Mouse (Mus musculus) liver, postnatal 0 days (tissue): ENCODE data around the gene Gdf15. TPM values are rescaled to one million over a fixed set of nuclear protein-coding genes. Genes with fewer than 3 reads are reported as not detected.

Experiments
- ATAC-seq: fragments of 200-750 bp; cut with Nextera tagmentation; 2 replicates; pipeline ENCODE4 v1.8.0; 2017; ENCODE audit warnings: mild to moderate bottlenecking, moderate library complexity
- DNase-seq: peaks from one replicate; pipeline ENCODE4 v3.0.0-alpha.2; 2016
- H3K27ac ChIP-seq: fragments of 300-500 bp; sonication (generic); 2 replicates; pipeline ENCODE4 v1.5.1; 2014; ENCODE audit warnings: antibody characterized with exemption, moderate library complexity, mild to moderate bottlenecking, low read depth
- H3K27me3 ChIP-seq: fragments of 300-500 bp; sonication (generic); 2 replicates; pipeline ENCODE4 v1.6.1; 2014; ENCODE audit warnings: low read length, control low read depth, mixed read lengths; ENCODE audit not compliant: insufficient read depth
- H3K36me3 ChIP-seq: fragments of 300-500 bp; sonication (generic); replicated peaks from 2 replicates; pipeline ENCODE4 v1.6.1; 2014; ENCODE audit warnings: mild to moderate bottlenecking, control low read depth, low read length, moderate library complexity, mixed read lengths; ENCODE audit not compliant: insufficient read depth
- H3K4me1 ChIP-seq: fragments of 300-500 bp; sonication (generic); 2 replicates; pipeline ENCODE4 v1.6.1; 2014; ENCODE audit warnings: antibody characterized with exemption, mild to moderate bottlenecking, control low read depth; ENCODE audit not compliant: insufficient read depth
- H3K4me2 ChIP-seq: fragments of 300-500 bp; sonication (generic); 2 replicates; pipeline ENCODE4 v1.6.1; 2014; ENCODE audit warnings: low read depth, mild to moderate bottlenecking, low read length, moderate library complexity, mixed read lengths
- H3K4me3 ChIP-seq: fragments of 300-500 bp; sonication (generic); 2 replicates; pipeline ENCODE4 v1.5.1; 2014; ENCODE audit warnings: low read depth, low read length
- H3K9ac ChIP-seq: fragments of 300-500 bp; sonication (generic); replicated peaks from 2 replicates; pipeline ENCODE4 v1.6.1; 2014; ENCODE audit warnings: mild to moderate bottlenecking, moderate library complexity
- H3K9me3 ChIP-seq: fragments of 300-500 bp; sonication (generic); 2 replicates; pipeline ENCODE4 v1.6.1; 2016; ENCODE audit warnings: mild to moderate bottlenecking, control low read depth, low read length, mixed read lengths
- CTCF ChIP-seq: sonication (generic); IDR thresholded peaks from 2 replicates; pipeline ENCODE4 v1.5.1; 2016; ENCODE audit warnings: antibody characterized with exemption, low read depth
- EP300 ChIP-seq: IDR thresholded peaks from 2 replicates; pipeline ENCODE4 v1.6.1; 2016; ENCODE audit warnings: antibody characterized with exemption, low read depth, mild to moderate bottlenecking
- WGBS: fragments of 180-500 bp; shearing (Covaris S2); extraction: QIAGEN DNeasy Blood & Tissue Kit; methylation state at CpG from one replicate; pipeline ENCODE4 v1.1.7; 2014; ENCODE audit not compliant: insufficient replicate concordance; 5-methylcytosine and 5-hydroxymethylcytosine counted together
- polyA plus RNA-seq: library from polyadenylated mRNA; unstranded; fragments of >200 nt; fragmentation: Nextera tagmentation; extraction: Ambion mirVana; gene quantifications from 2 replicates; pipeline ENCODE4 v1.2.1, GENCODE M21; 2015

The Gdf15 gene
- polyA plus RNA-seq, 1 experiment from 2014 or later, result 2.1 TPM

DNA sequence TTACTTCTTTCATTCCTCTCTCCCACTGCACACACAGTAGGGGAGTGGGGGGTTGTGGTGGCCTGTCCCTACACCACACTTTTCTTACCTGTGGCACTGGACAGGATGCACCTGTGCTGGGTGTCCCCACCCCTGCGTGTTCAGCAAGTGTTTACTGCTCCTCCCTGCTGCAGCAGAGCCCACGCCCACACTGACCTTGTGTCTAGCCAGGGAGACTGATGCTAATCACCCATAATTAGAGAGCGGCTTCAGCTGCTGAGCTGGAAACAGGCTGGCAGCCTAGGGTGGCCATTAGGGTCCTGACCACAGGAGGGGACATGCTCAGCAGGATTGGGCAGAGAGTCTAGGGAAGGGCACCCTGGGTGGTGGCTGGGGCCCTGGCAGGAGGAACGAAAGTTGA lies 42.5 kb upstream of the Gdf15 start:
- TF ChIP-seq CTCF (no peak), EP300 (no peak)
- no peaks in the 10 kb centered on the region for H3K9me3 ChIP-seq
- H3K4me1 ChIP-seq, result peaks cover 45% of the 10 kb centered on the region
- H3K4me3 ChIP-seq, result no peak overlapping the region
- peak overlapping the region; percentile 99 for H3K27ac ChIP-seq
- peak overlapping the region; percentile 84 for H3K4me2 ChIP-seq
- H3K36me3 ChIP-seq, result peaks cover 10% of the 10 kb centered on the region
- H3K9ac ChIP-seq, result peak overlapping the region; percentile 85
- WGBS, result 39% methylated on average over 4 of the region's 4 CpGs
- H3K27me3 ChIP-seq, result no peaks in the 10 kb centered on the region
- DNase-seq (no peak), ATAC-seq (no peak)

DNA sequence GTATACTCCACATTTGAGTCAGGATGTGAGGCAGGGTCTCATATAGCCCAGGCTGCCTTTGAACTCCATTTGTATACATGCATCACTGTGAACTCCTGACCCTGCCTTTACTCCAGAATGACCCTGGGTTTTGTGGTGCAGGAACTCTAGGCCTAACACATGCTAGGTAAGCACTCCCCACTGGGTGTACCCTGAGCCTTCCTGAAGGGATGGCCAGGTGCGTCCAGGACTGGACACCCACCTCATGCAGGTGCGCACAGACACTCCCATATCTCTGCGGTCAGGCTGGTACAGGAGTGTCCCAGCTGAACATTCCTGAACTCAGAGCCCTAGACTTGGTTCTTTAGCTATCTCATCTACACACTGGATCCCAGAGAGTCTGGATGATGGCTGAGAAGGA lies 41.9 kb upstream of the Gdf15 start:
- 72% methylated on average over 3 of the region's 3 CpGs for WGBS
- H3K4me1 ChIP-seq, result peaks cover 40% of the 10 kb centered on the region
- TF ChIP-seq EP300, result no peak
- no peak for TF ChIP-seq CTCF

DNA sequence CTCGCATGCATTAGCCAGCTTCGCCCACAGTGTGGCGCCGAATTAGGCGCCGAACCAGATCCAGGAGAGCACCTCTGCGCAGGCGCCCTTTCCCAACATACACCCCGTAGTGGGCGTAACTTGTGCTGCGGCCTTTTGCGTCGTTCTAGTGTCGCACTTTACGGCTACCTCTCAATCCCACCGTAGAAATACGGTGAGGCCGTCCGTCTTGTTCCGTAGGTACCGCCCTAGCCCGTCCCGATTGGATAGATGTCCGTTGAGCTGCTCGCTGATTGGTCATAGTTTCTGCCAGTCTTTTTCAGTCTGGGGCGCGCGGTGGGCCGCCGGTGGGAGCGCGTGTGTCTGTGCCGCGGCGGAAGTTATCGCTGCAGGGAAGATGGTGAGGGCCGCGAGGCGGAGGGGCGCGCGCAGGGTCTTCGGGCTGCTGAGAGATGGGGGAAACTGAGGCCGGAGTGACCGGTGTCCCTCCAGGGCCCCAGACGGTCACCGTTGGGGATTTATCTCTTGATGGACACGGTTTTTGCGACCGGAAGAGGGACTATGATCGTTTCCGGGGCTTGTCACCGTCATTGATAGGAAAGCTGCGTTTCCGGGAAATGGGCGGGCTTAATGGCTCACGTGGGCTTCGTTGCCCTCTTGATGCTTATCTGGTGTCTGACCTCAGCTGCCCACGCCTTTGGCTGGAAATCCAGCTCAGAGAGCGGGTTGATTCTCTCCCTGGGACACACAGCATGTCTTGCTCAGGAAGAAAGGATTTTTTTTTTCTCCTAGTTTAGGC lies 41.0 kb upstream of the Gdf15 start, which contains the start of gene Lsm4:
Lsm4 (plus strand) TSS at position 170 of the 778 bp plus-strand sequence.
- ATAC-seq (peak; percentile 95), DNase-seq (peak; percentile 96)
- Histone ChIP-seq H3K36me3 (peaks cover 7% of the 10 kb centered on the region), H3K4me3 (peak within 1 kb of the TSS; percentile 84), H3K27ac (peak within 1 kb of the TSS; percentile 99), H3K9me3 (no peaks in the 10 kb centered on the region), H3K9ac (peak within 1 kb of the TSS; percentile 85), H3K4me1 (peaks cover 33% of the 10 kb centered on the region), H3K4me2 (peak within 1 kb of the TSS; percentile 84), H3K27me3 (no peaks in the 10 kb centered on the region)
- TF ChIP-seq EP300 (peak; percentile 68), CTCF (peak; percentile 95)
- WGBS, result under 1% methylated on average over 60 of the region's 60 CpGs

More for the DNA sequence above, 41.9 kb upstream of the Gdf15 start:
- Histone ChIP-seq H3K9me3 (no peaks in the 10 kb centered on the region), H3K27me3 (no peaks in the 10 kb centered on the region), H3K4me2 (peak overlapping the region; percentile 84), H3K27ac (peak overlapping the region; percentile 99), H3K36me3 (peaks cover 10% of the 10 kb centered on the region), H3K9ac (peak overlapping the region; percentile 85), H3K4me3 (peak overlapping the region; percentile 84)
- DNase-seq (no peak), ATAC-seq (no peak)

DNA sequence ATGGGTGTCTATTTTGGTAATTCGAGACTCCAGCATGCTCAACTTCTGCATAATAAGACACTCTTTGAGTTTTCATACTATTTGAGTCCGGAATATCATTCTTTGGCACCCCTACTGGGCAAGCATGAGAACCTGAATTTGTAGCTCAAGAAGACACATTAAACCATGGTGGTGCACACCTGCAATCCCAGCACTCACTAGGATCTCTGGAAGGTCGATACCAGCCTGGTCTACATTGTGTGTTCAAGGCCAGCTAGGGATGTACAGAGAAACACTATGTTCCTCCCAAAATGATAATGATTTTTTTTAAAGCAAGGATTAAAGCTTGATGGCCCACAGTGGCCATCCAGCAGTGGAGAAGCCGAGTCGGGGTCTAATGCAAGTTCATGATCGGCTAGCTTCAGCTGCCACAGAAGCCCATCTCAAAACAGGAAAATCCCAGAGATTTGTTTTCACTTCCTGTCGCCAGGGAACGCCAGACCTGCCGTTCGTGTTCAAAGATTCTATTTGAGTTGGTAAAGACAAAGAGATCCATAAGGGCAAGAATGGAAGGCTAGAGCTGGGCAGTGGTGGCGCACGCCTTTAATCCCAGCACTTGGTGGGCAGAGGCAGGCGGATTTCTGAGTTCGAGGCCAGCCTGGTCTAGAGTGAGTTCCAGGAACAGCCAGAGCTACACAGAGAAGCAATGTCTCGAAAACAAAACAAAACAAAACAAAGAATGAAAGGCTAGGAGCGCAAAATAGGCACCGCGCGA lies 40.2 kb upstream of the Gdf15 start:
- ATAC-seq (peak; percentile 8), DNase-seq (no peak)
- H3K4me1 ChIP-seq, result peaks cover 26% of the 10 kb centered on the region
- peak overlapping the region; percentile 99 for H3K27ac ChIP-seq
- peak overlapping the region; percentile 74 for H3K9ac ChIP-seq
- H3K4me3 ChIP-seq, result peak overlapping the region; percentile 84
- WGBS, result 31% methylated on average over 19 of the region's 19 CpGs
- H3K9me3 ChIP-seq, result no peaks in the 10 kb centered on the region
- no peaks in the 10 kb centered on the region for H3K27me3 ChIP-seq
- peak overlapping the region; percentile 84 for H3K4me2 ChIP-seq
- TF ChIP-seq EP300 (no peak), CTCF (no peak)
- no peaks in the 10 kb centered on the region for H3K36me3 ChIP-seq

DNA sequence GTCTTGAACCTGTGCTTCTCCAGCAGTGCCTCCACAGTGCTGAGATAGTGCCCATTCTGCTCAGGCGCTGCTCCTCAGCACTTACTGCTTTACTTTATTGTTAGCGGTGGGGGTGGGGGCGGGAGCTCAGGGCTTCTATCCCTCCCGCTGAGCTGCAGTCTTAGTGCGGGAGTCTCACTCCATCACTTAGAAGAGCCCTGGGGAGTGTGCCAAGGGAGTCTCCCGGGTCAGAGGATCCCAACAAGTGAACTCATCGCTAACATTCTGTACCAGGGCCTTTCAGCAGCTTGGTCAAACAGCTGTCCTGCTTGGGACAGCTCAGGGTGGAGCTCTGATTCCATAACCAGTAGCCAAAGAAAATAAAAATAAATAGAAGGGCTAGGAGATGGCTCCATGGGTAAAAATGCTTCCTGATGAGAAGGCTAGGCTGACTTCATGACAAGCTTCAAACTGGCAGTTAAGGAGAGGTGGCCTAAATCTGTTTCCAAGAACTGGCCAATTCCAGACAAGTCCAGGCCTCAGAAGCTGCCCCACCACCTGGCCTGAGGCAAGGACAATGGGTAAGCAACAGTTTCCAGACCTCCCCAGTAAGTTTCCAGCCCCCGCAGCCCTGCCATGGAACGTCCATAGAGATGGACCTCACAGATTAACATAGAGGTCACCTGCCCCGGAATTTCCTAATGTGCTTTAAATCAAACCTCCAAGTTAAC lies 39.5 kb upstream of the Gdf15 start:
- no peak for DNase-seq
- 0 out of 2 replicates have a peak overlapping the region, but pooled peaks have one; percentile 99 for H3K27ac ChIP-seq
- H3K4me3 ChIP-seq, result no peak overlapping the region
- no peak overlapping the region for H3K9ac ChIP-seq
- ATAC-seq, result no peak
- 71% methylated on average over 10 of the region's 10 CpGs for WGBS
- no peaks in the 10 kb centered on the region for H3K9me3 ChIP-seq
- H3K36me3 ChIP-seq, result no peaks in the 10 kb centered on the region
- TF ChIP-seq EP300 (no peak), CTCF (no peak)
- no peaks in the 10 kb centered on the region for H3K27me3 ChIP-seq
- H3K4me2 ChIP-seq, result no peak overlapping the region
- H3K4me1 ChIP-seq, result peaks cover 23% of the 10 kb centered on the region
